Mouse (Mus musculus): Measurements from ENCODE around the gene Pnkd. TPM values are rescaled to one million over a fixed set of nuclear protein-coding genes. Genes with fewer than 3 reads are reported as not detected.

The Pnkd gene
- polyA plus RNA-seq, 1 experiment = 40.9 TPM

DNA sequence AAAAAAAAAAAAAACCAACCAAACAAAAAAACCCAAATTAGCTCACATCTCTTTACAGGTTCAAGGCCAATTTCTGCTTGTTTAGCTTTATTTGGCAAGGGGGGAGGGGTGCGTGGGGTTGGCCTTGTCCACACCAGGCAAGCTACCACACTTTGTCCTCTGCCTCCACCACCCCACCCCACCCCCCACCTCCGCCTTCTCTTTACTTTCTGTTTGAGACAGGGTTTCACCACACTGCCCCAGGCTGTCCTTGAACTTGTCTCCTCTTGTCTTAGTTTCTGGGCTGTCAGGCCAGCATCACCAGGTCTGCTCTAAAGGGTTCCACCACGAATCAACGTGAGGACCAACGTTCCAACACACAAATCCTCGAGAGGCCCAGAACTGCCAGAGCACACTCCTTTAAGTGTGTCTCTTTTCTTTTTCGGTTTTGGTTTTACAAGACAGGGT, 94.4 kb downstream of the Pnkd start:
- Histone ChIP-seq H3K9me3 (replicated peaks; ENCODE audit: control insufficient read depth, insufficient read depth, low read length, poor library complexity, severe bottlenecking) (no peaks in the 10 kb centered on the region), H3K27me3 (ENCODE audit: control insufficient read depth, insufficient read depth, low read length, poor library complexity, severe bottlenecking) (no peaks in the 10 kb centered on the region), H3K36me3 (ENCODE audit: control insufficient read depth, insufficient read depth, low read length, poor library complexity, severe bottlenecking) (no peaks in the 10 kb centered on the region), H3K9ac (ENCODE audit: low read depth, poor library complexity, severe bottlenecking) (no peak overlapping the region), H3K27ac (ENCODE audit: insufficient read depth, low read length) (no peak overlapping the region), H3K4me3 (ENCODE audit: low read depth, low read length) (no peak overlapping the region), H3K4me1 (ENCODE audit: control insufficient read depth, insufficient read depth, low read length) (peaks cover 18% of the 10 kb centered on the region)
- TF ChIP-seq EP300 (IDR thresholded peaks at IDR 0.05; ENCODE audit: insufficient read depth, low read depth, low read length) = no peak
- no peak for TF ChIP-seq CTCF (IDR thresholded peaks at IDR 0.05; ENCODE audit: low read depth, low read length)
- TF ChIP-seq POLR2A (IDR thresholded peaks at IDR 0.05; ENCODE audit: insufficient read depth, low read length) = no peak

DNA sequence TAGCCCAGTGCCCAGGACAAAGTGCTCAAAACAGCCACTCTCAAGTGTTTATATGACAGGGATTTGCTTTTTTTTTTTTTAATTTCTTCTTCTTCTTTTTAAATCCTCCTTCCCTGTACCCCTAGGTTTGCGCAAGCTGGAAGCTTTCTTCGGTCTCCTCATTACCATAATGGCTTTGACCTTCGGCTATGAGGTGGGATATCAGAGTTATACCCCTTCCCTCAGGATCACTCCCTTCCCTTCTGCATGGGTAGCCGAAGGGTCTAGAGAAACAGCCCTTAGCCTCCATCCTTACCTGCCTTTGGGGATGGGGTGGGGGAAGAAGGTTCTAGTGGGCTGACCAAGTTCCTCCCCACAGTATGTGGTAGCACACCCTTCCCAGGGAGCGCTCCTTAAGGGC, 95.8 kb downstream of the Pnkd start:
- H3K4me1 ChIP-seq (ENCODE audit: control insufficient read depth, insufficient read depth, low read length) = peaks cover 18% of the 10 kb centered on the region
- H3K9ac ChIP-seq (ENCODE audit: low read depth, poor library complexity, severe bottlenecking) = no peak overlapping the region
- no peak overlapping the region for H3K4me3 ChIP-seq (ENCODE audit: low read depth, low read length)
- no peak overlapping the region for H3K27ac ChIP-seq (ENCODE audit: insufficient read depth, low read length)
- H3K9me3 ChIP-seq (replicated peaks; ENCODE audit: control insufficient read depth, insufficient read depth, low read length, poor library complexity, severe bottlenecking) = no peaks in the 10 kb centered on the region
- H3K36me3 ChIP-seq (ENCODE audit: control insufficient read depth, insufficient read depth, low read length, poor library complexity, severe bottlenecking) = no peaks in the 10 kb centered on the region
- TF ChIP-seq EP300 (IDR thresholded peaks at IDR 0.05; ENCODE audit: insufficient read depth, low read depth, low read length) = no peak
- TF ChIP-seq CTCF (IDR thresholded peaks at IDR 0.05; ENCODE audit: low read depth, low read length) = no peak
- TF ChIP-seq POLR2A (IDR thresholded peaks at IDR 0.05; ENCODE audit: insufficient read depth, low read length) = no peak
- no peaks in the 10 kb centered on the region for H3K27me3 ChIP-seq (ENCODE audit: control insufficient read depth, insufficient read depth, low read length, poor library complexity, severe bottlenecking)

DNA sequence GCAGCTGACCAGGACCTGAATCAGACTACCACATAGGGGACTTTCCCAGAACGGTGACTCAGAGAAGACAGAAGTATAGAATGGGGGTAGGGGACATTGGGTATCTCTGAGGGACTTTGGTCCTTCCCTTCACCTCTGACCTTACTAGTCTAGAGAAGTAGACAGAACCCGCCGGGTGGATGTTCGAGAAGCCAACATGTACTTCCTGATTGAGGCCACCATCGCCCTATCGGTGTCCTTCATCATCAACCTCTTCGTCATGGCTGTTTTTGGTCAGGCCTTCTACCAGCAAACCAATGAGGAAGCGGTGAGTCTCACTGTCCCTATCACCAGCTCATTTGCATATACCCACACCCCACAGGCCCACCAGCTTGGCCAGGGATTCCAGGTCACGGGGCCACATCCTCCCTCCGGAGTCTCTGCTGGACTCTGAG, 96.9 kb downstream of the Pnkd start:
- no peak overlapping the region for H3K9ac ChIP-seq (ENCODE audit: low read depth, poor library complexity, severe bottlenecking)
- peaks cover 15% of the 10 kb centered on the region for H3K4me1 ChIP-seq (ENCODE audit: control insufficient read depth, insufficient read depth, low read length)
- no peaks in the 10 kb centered on the region for H3K36me3 ChIP-seq (ENCODE audit: control insufficient read depth, insufficient read depth, low read length, poor library complexity, severe bottlenecking)
- H3K27ac ChIP-seq (ENCODE audit: insufficient read depth, low read length) = no peak overlapping the region
- H3K27me3 ChIP-seq (ENCODE audit: control insufficient read depth, insufficient read depth, low read length, poor library complexity, severe bottlenecking) = no peaks in the 10 kb centered on the region
- no peak overlapping the region for H3K4me3 ChIP-seq (ENCODE audit: low read depth, low read length)
- TF ChIP-seq EP300 (IDR thresholded peaks at IDR 0.05; ENCODE audit: insufficient read depth, low read depth, low read length) = no peak
- no peak for TF ChIP-seq CTCF (IDR thresholded peaks at IDR 0.05; ENCODE audit: low read depth, low read length)
- TF ChIP-seq POLR2A (IDR thresholded peaks at IDR 0.05; ENCODE audit: insufficient read depth, low read length) = no peak
- H3K9me3 ChIP-seq (replicated peaks; ENCODE audit: control insufficient read depth, insufficient read depth, low read length, poor library complexity, severe bottlenecking) = no peaks in the 10 kb centered on the region

DNA sequence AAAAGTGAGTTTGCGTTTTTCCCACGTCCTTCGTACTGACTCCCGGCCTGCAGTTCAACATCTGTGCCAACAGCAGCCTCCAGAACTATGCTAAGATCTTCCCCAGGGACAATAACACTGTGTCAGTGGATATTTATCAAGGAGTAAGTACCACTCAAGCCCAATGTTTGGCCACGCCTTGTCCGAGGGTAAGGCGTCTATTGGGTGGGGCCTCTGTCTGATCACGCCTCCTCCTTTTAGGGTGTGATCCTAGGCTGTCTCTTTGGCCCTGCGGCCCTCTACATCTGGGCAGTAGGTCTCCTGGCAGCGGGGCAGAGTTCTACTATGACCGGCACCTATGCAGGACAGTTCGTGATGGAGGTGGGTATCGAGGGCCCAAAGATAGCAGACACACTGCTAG, 98.7 kb downstream of the Pnkd start:
- Histone ChIP-seq H3K4me3 (ENCODE audit: low read depth, low read length) (no peak overlapping the region), H3K36me3 (ENCODE audit: control insufficient read depth, insufficient read depth, low read length, poor library complexity, severe bottlenecking) (no peaks in the 10 kb centered on the region), H3K27ac (ENCODE audit: insufficient read depth, low read length) (no peak overlapping the region), H3K4me1 (ENCODE audit: control insufficient read depth, insufficient read depth, low read length) (peaks cover 12% of the 10 kb centered on the region), H3K9me3 (replicated peaks; ENCODE audit: control insufficient read depth, insufficient read depth, low read length, poor library complexity, severe bottlenecking) (no peaks in the 10 kb centered on the region), H3K9ac (ENCODE audit: low read depth, poor library complexity, severe bottlenecking) (no peak overlapping the region), H3K27me3 (ENCODE audit: control insufficient read depth, insufficient read depth, low read length, poor library complexity, severe bottlenecking) (no peaks in the 10 kb centered on the region)
- no peak for TF ChIP-seq POLR2A (IDR thresholded peaks at IDR 0.05; ENCODE audit: insufficient read depth, low read length)
- no peak for TF ChIP-seq CTCF (IDR thresholded peaks at IDR 0.05; ENCODE audit: low read depth, low read length)
- TF ChIP-seq EP300 (IDR thresholded peaks at IDR 0.05; ENCODE audit: insufficient read depth, low read depth, low read length) = no peak

DNA sequence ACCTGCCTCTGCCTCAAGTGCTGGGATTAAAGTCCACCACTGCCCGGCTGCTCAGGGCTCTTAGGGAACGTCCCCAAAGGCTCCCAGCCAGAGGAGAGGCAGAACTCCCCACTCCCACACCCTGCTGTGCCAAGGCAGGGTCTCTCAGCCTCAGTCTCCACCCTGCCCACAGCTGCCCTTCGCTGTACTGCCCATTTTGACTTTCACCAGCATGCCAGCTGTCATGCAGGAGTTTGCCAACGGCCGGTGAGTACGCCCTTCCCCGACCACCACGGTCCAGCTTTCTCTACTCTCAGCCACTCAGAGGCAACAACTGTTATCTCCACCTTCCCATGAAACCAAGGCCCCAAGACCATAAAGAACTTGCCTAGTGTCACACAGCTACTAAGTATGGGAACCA, 99.8 kb downstream of the Pnkd start:
- H3K9me3 ChIP-seq (replicated peaks; ENCODE audit: control insufficient read depth, insufficient read depth, low read length, poor library complexity, severe bottlenecking) = no peaks in the 10 kb centered on the region
- no peaks in the 10 kb centered on the region for H3K36me3 ChIP-seq (ENCODE audit: control insufficient read depth, insufficient read depth, low read length, poor library complexity, severe bottlenecking)
- TF ChIP-seq EP300 (IDR thresholded peaks at IDR 0.05; ENCODE audit: insufficient read depth, low read depth, low read length) = no peak
- no peak for TF ChIP-seq POLR2A (IDR thresholded peaks at IDR 0.05; ENCODE audit: insufficient read depth, low read length)
- no peak for TF ChIP-seq CTCF (IDR thresholded peaks at IDR 0.05; ENCODE audit: low read depth, low read length)
- no peak overlapping the region for H3K27ac ChIP-seq (ENCODE audit: insufficient read depth, low read length)
- no peak overlapping the region for H3K9ac ChIP-seq (ENCODE audit: low read depth, poor library complexity, severe bottlenecking)
- peaks cover 12% of the 10 kb centered on the region for H3K4me1 ChIP-seq (ENCODE audit: control insufficient read depth, insufficient read depth, low read length)
- no peak overlapping the region for H3K4me3 ChIP-seq (ENCODE audit: low read depth, low read length)
- no peaks in the 10 kb centered on the region for H3K27me3 ChIP-seq (ENCODE audit: control insufficient read depth, insufficient read depth, low read length, poor library complexity, severe bottlenecking)

DNA sequence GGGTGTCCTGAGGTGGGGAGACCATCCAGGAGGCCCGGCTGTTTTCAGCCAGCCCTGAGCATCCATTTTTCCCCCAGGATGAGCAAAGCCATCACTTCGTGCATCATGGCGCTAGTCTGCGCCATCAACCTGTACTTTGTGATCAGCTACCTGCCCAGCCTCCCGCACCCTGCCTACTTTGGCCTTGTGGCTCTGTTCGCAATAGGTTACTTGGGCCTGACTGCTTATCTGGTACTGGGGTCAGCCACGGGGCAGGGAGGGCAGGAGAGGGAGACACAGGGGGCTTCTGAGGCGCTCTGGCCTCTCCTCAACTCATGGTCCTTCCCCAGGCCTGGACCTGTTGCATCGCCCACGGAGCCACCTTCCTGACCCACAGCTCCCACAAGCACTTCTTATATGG, 100.3 kb downstream of the Pnkd start:
- no peaks in the 10 kb centered on the region for H3K36me3 ChIP-seq (ENCODE audit: control insufficient read depth, insufficient read depth, low read length, poor library complexity, severe bottlenecking)
- no peak overlapping the region for H3K4me3 ChIP-seq (ENCODE audit: low read depth, low read length)
- H3K27me3 ChIP-seq (ENCODE audit: control insufficient read depth, insufficient read depth, low read length, poor library complexity, severe bottlenecking) = no peaks in the 10 kb centered on the region
- no peak for TF ChIP-seq CTCF (IDR thresholded peaks at IDR 0.05; ENCODE audit: low read depth, low read length)
- TF ChIP-seq EP300 (IDR thresholded peaks at IDR 0.05; ENCODE audit: insufficient read depth, low read depth, low read length) = no peak
- no peak for TF ChIP-seq POLR2A (IDR thresholded peaks at IDR 0.05; ENCODE audit: insufficient read depth, low read length)
- no peak overlapping the region for H3K27ac ChIP-seq (ENCODE audit: insufficient read depth, low read length)
- no peaks in the 10 kb centered on the region for H3K9me3 ChIP-seq (replicated peaks; ENCODE audit: control insufficient read depth, insufficient read depth, low read length, poor library complexity, severe bottlenecking)
- H3K9ac ChIP-seq (ENCODE audit: low read depth, poor library complexity, severe bottlenecking) = no peak overlapping the region
- peaks cover 12% of the 10 kb centered on the region for H3K4me1 ChIP-seq (ENCODE audit: control insufficient read depth, insufficient read depth, low read length)

Data from ES-Bruce4 (cell line).